Mouse (Mus musculus) ES-CJ7 (cell line): ENCODE results near the gene Bid.
A peak's percentile ranks its signal among the peaks of the same experiment; 100 is the strongest.
"Not testable (repeated sequence)": the region's sequence is repeated elsewhere in the genome, so short reads cannot be mapped to it uniquely, and the experiment has no call there.

Experiments
- DNase-seq: peaks from one replicate; pipeline ENCODE4 v3.0.0; 2011; ENCODE audit warnings: low read depth, low spot score

Bid gene

GRCm38 (mm10) chr6:120937104-120937617 lies 20.5 kb upstream of the Bid start:
- no peak for DNase-seq

GRCm38 (mm10) chr6:120934176-120934575 lies 17.5 kb upstream of the Bid start:
- DNase-seq: no peak

- no peak for DNase-seq
Observed at GRCm38 (mm10) chr6:120933670-120934069, 17.0 kb upstream of the Bid start.

- DNase-seq: no peak
Observed at GRCm38 (mm10) chr6:120932597-120932996, 15.9 kb upstream of the Bid start.

- DNase-seq: no peak
Observed at GRCm38 (mm10) chr6:120930450-120931306, 14.0 kb upstream of the Bid start.

- no peak for DNase-seq
Observed at GRCm38 (mm10) chr6:120929421-120929820, 12.8 kb upstream of the Bid start.

GRCm38 (mm10) chr6:120927765-120928164 lies 11.1 kb upstream of the Bid start:
- no peak for DNase-seq

- DNase-seq: no peak
Observed at GRCm38 (mm10) chr6:120926880-120927279, 10.2 kb upstream of the Bid start.

- not testable (repeated sequence) for DNase-seq
Observed at GRCm38 (mm10) chr6:120924791-120925321, 8.2 kb upstream of the Bid start.

GRCm38 (mm10) chr6:120917975-120918374 lies 1.3 kb upstream of the Bid start:
- DNase-seq: no peak

GRCm38 (mm10) chr6:120916972-120917881 lies 574 bp upstream of the Bid start:
- DNase-seq: not testable (repeated sequence)

- DNase-seq: no peak
Observed at GRCm38 (mm10) chr6:120915649-120915975, 1.0 kb downstream of the Bid start.

- peak; percentile 73 for DNase-seq
Observed at GRCm38 (mm10) chr6:120914911-120915648, 1.6 kb downstream of the Bid start.

GRCm38 (mm10) chr6:120914533-120914910 lies 2.1 kb downstream of the Bid start:
- no peak for DNase-seq

GRCm38 (mm10) chr6:120913783-120914182 lies 2.9 kb downstream of the Bid start:
- DNase-seq: no peak

- DNase-seq: no peak
Observed at GRCm38 (mm10) chr6:120912931-120913330, 3.7 kb downstream of the Bid start.

GRCm38 (mm10) chr6:120911213-120912007 lies 5.2 kb downstream of the Bid start:
- no peak for DNase-seq

- DNase-seq: peak; percentile 44
Observed at GRCm38 (mm10) chr6:120909501-120909900, 7.2 kb downstream of the Bid start.

GRCm38 (mm10) chr6:120907876-120908597 lies 8.6 kb downstream of the Bid start:
- DNase-seq: peak; percentile 55

- DNase-seq: no peak
Observed at GRCm38 (mm10) chr6:120906521-120906920, 10.1 kb downstream of the Bid start.
